Mouse (Mus musculus): ENCODE data around the gene Cep44. TPM values are rescaled to one million over a fixed set of nuclear protein-coding genes. Genes with fewer than 3 reads are reported as not detected.

Gene Cep44
- 23.9 and 24.5 TPM in 2 replicates for polyA plus RNA-seq (2015; fragmentation: Nextera tagmentation; extraction: Ambion mirVana)

DNA sequence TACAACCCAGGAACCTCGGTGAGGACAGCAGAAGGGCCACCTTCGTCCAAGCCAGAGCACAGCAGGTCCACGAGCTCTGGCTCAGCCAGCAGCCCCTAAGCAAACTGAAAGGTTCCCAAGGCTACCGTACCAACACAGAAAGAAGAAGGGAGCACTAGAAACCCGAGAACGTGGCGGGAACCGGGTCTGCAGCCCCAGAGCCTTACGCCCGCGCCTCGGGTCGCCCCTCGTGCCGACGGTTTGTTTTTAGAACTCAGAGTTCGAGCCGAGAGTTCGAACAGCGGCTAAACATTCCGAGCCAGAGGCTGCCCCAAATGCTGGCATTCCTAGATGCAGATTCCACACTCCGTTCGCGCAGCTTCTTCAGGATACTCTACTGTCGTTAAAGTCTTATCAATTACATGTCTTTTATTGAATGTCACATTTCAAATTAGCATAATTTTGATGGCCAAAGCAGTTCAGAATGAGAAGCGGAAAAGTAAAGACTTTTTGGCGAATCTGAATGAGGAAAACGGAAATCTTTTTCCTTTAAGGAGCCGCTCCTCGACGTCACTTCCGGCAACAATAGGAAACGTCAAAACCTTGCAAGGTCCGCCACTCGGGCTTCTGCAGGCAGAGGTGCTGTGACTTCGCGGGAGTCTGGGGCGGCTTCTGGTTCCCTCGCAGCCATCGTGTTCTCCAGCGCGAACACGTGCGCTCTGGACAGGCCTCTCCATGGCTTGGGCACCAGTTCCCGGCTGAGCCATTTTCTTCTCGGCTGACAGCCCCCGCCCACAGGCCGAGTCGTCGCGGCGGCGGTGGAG is at the start of gene Cep44, which contains the start of gene Fbxo8:
Gene Cep44 (minus strand): TSS at position 490 of the 803 bp plus-strand sequence.
Gene Fbxo8 (plus strand): TSS at position 533 of the 803 bp plus-strand sequence.
- Histone ChIP-seq H3K27ac (replicated peaks) (peak within 1 kb of the TSS; percentile 88), H3K36me3 (no peaks in the 10 kb centered on the region), H3K4me2 (peak within 1 kb of the TSS; percentile 70), H3K9ac (peak within 1 kb of the TSS; percentile 70), H3K4me1 (replicated peaks) (peaks cover 17% of the 10 kb centered on the region), H3K4me3 (peak within 1 kb of the TSS; percentile 86), H3K9me3 (no peaks in the 10 kb centered on the region), H3K27me3 (no peaks in the 10 kb centered on the region)
- peak; percentile 94 for ATAC-seq (ENCODE audit: low FRiP score, low read depth)
- WGBS, result under 1% methylated on average over 53 of the region's 53 CpGs

DNA sequence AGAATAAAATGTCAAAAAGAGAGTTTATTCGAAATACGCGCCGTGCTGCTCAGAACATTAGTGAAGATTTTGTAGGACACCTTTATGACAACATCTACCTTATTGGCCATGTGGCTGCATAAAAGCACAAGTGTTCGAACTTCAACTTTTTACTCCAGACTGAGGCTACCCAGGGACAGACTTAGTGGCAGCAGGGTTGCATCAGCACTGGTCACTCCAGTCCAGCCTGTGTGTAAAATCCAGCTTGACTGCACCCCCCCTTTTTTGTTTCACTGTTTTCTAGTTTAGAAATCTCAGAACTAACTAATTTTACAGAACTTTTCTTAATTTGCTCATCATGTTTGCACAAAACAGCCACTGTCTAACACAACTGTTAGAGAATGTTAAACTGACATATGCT is 40.7 kb upstream of the Cep44 start:
- 95% methylated on average over 5 of the region's 5 CpGs for WGBS
- peaks cover 7% of the 10 kb centered on the region; the same call in 1 of the 2 replicates for H3K36me3 ChIP-seq

DNA sequence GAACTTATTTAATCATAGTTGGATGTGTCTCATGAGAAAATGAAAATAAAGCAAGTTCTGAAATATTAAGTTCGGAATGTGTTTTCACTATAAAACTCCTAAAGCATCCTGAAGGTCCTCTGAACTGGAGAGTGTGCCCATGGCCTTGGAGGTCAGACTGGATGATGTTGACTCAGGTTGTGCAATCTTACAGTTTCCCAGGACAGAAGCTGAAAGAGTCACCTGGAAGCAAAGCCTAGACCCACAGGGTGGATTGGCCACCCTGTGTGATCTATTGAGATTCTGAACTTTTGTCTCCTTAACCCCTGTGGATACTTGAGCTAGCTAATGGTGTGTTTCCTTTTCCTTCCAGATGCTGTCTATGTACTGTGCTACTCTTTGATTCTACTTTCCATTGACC is 40.2 kb upstream of the Cep44 start:
- no peaks in the 10 kb centered on the region for H3K9me3 ChIP-seq
- H3K27me3 ChIP-seq, result no peaks in the 10 kb centered on the region
- H3K27ac ChIP-seq (replicated peaks), result no peak overlapping the region
- no peaks in the 10 kb centered on the region for H3K4me1 ChIP-seq (replicated peaks)
- H3K9ac ChIP-seq, result no peak overlapping the region
- peaks cover 7% of the 10 kb centered on the region; the same call in 1 of the 2 replicates for H3K36me3 ChIP-seq
- no peak overlapping the region for H3K4me2 ChIP-seq
- WGBS, result 89% methylated on average over 1 of the region's 1 CpGs
- ATAC-seq (ENCODE audit: low FRiP score, low read depth), result no peak
- no peak overlapping the region for H3K4me3 ChIP-seq

More for the DNA sequence above, 40.7 kb upstream of the Cep44 start:
- Histone ChIP-seq H3K27me3 (no peaks in the 10 kb centered on the region), H3K27ac (replicated peaks) (no peak overlapping the region), H3K4me3 (no peak overlapping the region), H3K4me2 (no peak overlapping the region), H3K9ac (no peak overlapping the region), H3K4me1 (replicated peaks) (no peaks in the 10 kb centered on the region), H3K9me3 (no peaks in the 10 kb centered on the region)
- no peak for ATAC-seq (ENCODE audit: low FRiP score, low read depth)

DNA sequence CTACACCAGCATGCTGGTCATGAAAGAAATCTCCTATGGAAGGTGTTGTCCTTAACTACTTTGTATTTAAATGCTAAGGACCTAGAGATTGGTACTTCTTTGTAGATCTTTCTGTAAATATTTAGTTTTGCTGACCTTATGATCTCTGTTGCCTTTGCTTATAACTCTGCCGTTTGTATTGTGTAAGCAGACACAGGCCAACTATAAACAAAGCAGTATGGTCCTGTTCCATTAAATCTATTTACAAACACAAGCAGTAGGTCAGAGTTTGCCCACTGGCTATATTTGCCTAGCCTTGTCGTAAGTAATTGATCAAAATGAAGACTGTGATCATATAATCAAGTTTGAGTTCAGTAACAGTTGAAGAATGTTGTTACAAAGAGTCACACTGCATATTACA is 38.2 kb upstream of the Cep44 start:
- no peak overlapping the region for H3K9ac ChIP-seq
- no peak overlapping the region for H3K4me2 ChIP-seq
- no peaks in the 10 kb centered on the region for H3K9me3 ChIP-seq
- no peaks in the 10 kb centered on the region for H3K4me1 ChIP-seq (replicated peaks)
- H3K27me3 ChIP-seq, result no peaks in the 10 kb centered on the region
- peaks cover 7% of the 10 kb centered on the region; the same call in 1 of the 2 replicates for H3K36me3 ChIP-seq
- H3K27ac ChIP-seq (replicated peaks), result no peak overlapping the region
- no peak overlapping the region for H3K4me3 ChIP-seq
- 96% methylated on average over 2 of the region's 2 CpGs for WGBS
- no peak for ATAC-seq (ENCODE audit: low FRiP score, low read depth)

DNA sequence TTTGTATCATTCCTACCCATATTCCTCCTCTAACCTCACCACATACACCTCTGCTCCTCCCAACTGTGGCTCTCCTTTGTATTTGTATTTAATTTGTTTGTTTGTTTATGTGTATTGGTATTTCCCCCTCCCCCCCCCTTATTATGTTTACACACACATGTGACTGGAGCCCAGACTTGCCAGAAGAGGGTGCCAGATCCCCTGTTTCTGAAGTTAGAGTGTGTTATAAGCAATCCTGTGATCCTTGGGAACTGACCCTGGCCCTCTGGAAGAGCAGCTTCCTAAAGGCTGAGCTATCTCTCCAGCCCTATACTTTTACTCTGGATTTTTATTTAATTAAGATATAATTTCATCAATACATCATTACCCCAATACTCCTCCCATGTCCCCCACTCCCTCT is 32.0 kb upstream of the Cep44 start:
- ATAC-seq (ENCODE audit: low FRiP score, low read depth), result no peak
- Histone ChIP-seq H3K4me3 (no peak overlapping the region), H3K27me3 (no peaks in the 10 kb centered on the region), H3K4me2 (no peak overlapping the region), H3K36me3 (no peaks in the 10 kb centered on the region), H3K27ac (replicated peaks) (no peak overlapping the region), H3K9ac (no peak overlapping the region), H3K9me3 (no peaks in the 10 kb centered on the region), H3K4me1 (replicated peaks) (no peaks in the 10 kb centered on the region)

DNA sequence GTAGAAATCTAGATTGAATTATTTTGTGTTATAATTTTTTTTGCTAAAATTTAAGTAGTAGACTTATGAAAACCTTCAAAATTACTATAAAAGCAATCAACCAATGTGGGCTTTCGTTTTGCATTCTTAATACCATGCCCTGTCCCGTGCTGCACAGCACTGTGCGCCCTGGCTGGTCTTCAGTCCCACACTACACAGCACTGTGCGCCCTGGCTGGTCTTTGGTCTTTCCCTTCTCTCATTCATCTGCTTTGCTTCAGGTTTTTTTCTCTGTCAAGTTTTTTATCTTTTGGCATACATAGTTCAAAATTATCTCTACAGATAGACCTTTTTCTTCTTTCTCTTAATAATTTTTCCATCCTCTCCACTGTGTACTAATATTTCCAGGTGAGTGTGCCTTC is 30.1 kb upstream of the Cep44 start:
- no peaks in the 10 kb centered on the region for H3K9me3 ChIP-seq
- no peak overlapping the region for H3K9ac ChIP-seq
- no peaks in the 10 kb centered on the region for H3K4me1 ChIP-seq (replicated peaks)
- no peaks in the 10 kb centered on the region for H3K27me3 ChIP-seq
- H3K4me2 ChIP-seq, result no peak overlapping the region
- H3K27ac ChIP-seq (replicated peaks), result no peak overlapping the region
- 94% methylated on average over 4 of the region's 4 CpGs for WGBS
- H3K4me3 ChIP-seq, result no peak overlapping the region
- no peak for ATAC-seq (ENCODE audit: low FRiP score, low read depth)
- H3K36me3 ChIP-seq, result no peaks in the 10 kb centered on the region

DNA sequence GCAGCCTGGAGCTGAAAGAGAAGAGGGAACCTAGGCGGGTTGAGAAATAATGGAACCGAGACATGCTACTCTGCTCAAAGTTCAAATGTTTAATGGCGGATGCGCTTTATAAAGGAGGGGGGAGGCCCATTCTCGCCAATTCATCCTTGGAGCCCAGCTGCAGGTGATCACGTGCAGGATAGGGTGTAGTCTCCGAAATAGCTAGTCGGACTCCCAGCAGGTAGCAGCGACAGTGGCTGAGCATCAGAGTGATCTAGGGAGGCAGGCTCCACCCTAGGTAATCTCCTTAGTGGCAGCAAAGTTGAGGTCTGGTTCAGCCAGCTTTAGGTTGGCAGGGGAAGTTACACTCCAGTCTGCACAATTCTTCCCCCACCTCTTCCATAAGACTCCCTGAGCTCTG is 16.0 kb upstream of the Cep44 start:
- no peaks in the 10 kb centered on the region for H3K9me3 ChIP-seq
- ATAC-seq (ENCODE audit: low FRiP score, low read depth), result no peak

DNA sequence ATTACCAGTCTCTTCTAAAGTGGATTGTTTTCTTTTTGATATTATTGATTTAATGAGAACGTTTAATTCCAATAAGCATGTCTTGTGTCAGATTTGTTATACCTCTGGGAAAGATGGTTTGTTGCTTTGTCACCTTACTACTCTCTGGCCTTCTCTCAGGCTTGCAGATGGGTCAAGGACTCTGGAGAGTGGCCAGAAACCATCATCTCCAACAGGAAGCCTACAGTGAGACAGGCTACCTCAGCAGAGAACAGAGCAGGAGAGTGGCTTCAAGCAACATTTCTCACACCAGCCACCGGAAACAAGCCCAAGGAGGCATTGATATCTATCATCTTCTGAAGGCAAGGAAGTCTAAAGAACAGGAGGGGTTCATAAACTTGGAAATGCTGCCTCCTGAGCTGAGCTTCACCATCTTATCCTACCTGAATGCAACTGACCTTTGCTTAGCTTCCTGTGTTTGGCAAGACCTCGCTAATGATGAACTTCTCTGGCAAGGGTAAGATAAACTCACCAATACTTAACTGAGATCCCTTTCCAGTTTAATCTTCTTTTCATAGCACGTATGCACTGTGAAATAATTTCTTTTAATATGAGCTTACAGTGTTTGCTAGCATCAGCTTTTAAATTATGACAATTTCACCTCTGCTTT is 13.7 kb upstream of the Cep44 start:
- Histone ChIP-seq H3K4me2 (no peak overlapping the region), H3K9me3 (no peaks in the 10 kb centered on the region), H3K9ac (no peak overlapping the region), H3K27ac (replicated peaks) (no peak overlapping the region), H3K36me3 (no peaks in the 10 kb centered on the region), H3K4me1 (replicated peaks) (no peaks in the 10 kb centered on the region), H3K4me3 (no peak overlapping the region), H3K27me3 (no peaks in the 10 kb centered on the region)
- 88% methylated on average over 4 of the region's 4 CpGs for WGBS
- no peak for ATAC-seq (ENCODE audit: low FRiP score, low read depth)

More for the DNA sequence above, 16.0 kb upstream of the Cep44 start:
- H3K4me2 ChIP-seq, result no peak overlapping the region
- H3K27me3 ChIP-seq, result no peaks in the 10 kb centered on the region
- no peaks in the 10 kb centered on the region for H3K4me1 ChIP-seq (replicated peaks)
- H3K36me3 ChIP-seq, result 0 out of 2 replicates have a peak, but pooled peaks cover 3% of the 10 kb centered on the region
- H3K27ac ChIP-seq (replicated peaks), result no peak overlapping the region
- no peak overlapping the region for H3K9ac ChIP-seq
- no peak overlapping the region for H3K4me3 ChIP-seq
- 90% methylated on average over 9 of the region's 9 CpGs for WGBS

DNA sequence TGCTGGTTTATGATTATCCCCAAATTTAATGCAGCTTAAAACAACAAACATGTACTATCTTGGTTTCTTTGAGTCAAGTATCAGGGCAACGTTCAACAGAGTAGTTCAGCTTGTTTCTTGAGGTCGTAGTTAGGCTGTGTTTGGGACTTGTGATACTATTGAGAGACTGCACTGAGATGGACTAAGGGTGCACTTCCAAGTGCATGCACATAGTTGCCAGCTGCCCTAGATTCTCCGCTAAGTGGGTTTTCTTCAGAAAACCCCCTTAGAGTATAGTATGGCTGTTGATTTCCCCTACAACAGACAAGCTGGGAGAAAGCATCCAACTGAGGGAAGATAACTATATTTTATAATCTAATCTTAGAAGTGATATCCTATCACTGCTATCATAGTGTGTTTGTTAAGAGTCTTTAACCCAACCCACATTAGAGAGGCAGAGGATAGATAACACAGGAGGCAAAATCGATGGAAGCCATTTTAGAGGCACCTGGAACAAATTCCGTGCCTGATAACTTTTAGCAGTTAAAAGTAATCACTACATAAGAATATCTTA is 1.8 kb upstream of the Cep44 start:
- no peaks in the 10 kb centered on the region for H3K9me3 ChIP-seq
- H3K4me1 ChIP-seq (replicated peaks), result peaks cover 17% of the 10 kb centered on the region
- no peak overlapping the region for H3K27ac ChIP-seq (replicated peaks)
- peak overlapping the region; percentile 70 for H3K4me2 ChIP-seq
- ATAC-seq (ENCODE audit: low FRiP score, low read depth), result no peak
- H3K36me3 ChIP-seq, result no peaks in the 10 kb centered on the region
- no peak overlapping the region for H3K9ac ChIP-seq
- H3K4me3 ChIP-seq, result no peak overlapping the region
- H3K27me3 ChIP-seq, result no peaks in the 10 kb centered on the region
- WGBS, result 81% methylated on average over 5 of the region's 5 CpGs

DNA sequence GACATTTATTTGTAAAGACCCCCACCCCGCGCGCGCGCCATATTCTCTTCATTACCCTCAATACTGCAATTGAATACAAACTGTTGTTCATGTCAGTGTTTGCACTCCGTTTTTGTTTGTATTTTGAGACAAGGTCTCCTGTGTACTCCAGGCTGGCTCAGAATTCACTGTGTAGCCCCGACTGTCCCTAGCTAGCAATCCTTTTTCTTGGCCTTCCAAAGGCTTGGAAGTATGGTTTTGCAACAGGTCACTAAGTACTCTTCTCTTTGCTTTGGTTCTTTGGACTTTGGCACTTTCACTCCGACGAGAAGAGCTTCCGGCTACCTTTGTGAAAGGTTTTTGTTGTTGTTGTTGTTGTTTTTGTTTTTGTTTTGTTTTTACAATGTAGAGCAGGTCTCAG is 1.2 kb upstream of the Cep44 start:
- peak overlapping the region; percentile 86 for H3K4me3 ChIP-seq
- no peaks in the 10 kb centered on the region for H3K9me3 ChIP-seq
- H3K27me3 ChIP-seq, result no peaks in the 10 kb centered on the region
- H3K4me2 ChIP-seq, result peak overlapping the region; percentile 70
- H3K36me3 ChIP-seq, result no peaks in the 10 kb centered on the region
- WGBS, result 26% methylated on average over 10 of the region's 10 CpGs
- no peak overlapping the region for H3K27ac ChIP-seq (replicated peaks)
- no peak for ATAC-seq (ENCODE audit: low FRiP score, low read depth)
- peaks cover 17% of the 10 kb centered on the region for H3K4me1 ChIP-seq (replicated peaks)
- peak overlapping the region; percentile 70 for H3K9ac ChIP-seq

DNA sequence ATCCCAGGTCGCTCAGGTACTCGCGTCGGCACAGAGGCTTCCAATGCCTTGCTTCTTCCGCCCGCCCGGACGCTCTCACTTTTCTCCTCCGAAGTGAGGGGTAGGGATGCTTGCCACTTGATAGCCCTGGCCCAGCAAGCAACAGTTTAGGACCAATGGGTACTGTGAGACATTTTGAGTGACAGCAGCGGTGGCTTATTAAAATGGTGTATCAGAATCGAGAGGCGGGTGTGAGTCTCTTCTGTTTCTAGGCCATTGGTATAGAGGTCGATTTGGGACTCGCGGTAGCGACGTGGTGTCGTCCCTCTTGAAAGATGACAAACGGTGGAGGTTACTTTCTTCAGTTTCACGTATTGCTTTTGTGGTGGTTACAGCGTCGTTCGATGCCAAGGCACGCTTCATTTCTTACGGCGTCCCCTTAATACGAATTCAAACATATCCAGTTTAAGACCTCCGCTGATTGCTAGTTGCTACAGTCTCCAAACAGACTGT is 560 bp upstream of the Cep44 start:
- Histone ChIP-seq H3K4me2 (peak overlapping the region; percentile 70), H3K4me1 (replicated peaks) (peaks cover 17% of the 10 kb centered on the region), H3K27ac (replicated peaks) (peak overlapping the region; percentile 88), H3K36me3 (no peaks in the 10 kb centered on the region), H3K9ac (peak overlapping the region; percentile 70), H3K4me3 (peak overlapping the region; percentile 86), H3K9me3 (no peaks in the 10 kb centered on the region), H3K27me3 (no peaks in the 10 kb centered on the region)
- ATAC-seq (ENCODE audit: low FRiP score, low read depth), result peak; percentile 99
- under 1% methylated on average over 28 of the region's 28 CpGs for WGBS

DNA sequence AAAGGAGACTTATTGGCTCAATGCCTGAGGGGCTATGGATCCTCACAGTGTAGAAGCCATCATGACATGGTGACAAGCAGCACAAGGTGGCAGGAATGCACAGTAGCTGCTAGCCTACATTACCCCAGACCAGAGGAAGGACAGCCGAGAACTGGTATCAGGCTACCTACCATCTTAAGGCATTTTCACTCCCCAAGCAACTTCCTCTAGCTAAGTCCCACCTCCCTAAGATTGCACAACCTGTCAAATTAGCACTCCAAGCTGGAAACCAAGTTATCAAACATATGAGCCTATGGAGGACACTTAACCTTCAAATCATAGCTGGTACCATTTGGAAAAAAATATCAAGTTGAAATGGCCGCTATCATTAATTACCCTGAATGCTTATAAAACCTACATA is 3.0 kb downstream of the Cep44 start:
- Histone ChIP-seq H3K36me3 (peaks cover 9% of the 10 kb centered on the region; the same call in 1 of the 2 replicates), H3K4me3 (no peak overlapping the region), H3K4me2 (no peak overlapping the region), H3K27me3 (no peaks in the 10 kb centered on the region), H3K4me1 (replicated peaks) (peaks cover 17% of the 10 kb centered on the region), H3K9me3 (no peaks in the 10 kb centered on the region), H3K9ac (no peak overlapping the region), H3K27ac (replicated peaks) (no peak overlapping the region)
- WGBS, result 97% methylated on average over 2 of the region's 2 CpGs
- ATAC-seq (ENCODE audit: low FRiP score, low read depth), result no peak
